Mouse (Mus musculus) forebrain, postnatal 0 days (tissue): ENCODE measurements around the gene Lat2. TPM values are rescaled to one million over a fixed set of nuclear protein-coding genes. Genes with fewer than 3 reads are reported as not detected.

Experiments used
- ATAC-seq: fragments of 200-750 bp; cut with Nextera tagmentation; 2 replicates; pipeline ENCODE4 v1.8.0; 2017; ENCODE audit warnings: mild to moderate bottlenecking, moderate library complexity
- DNase-seq: peaks from one replicate; pipeline ENCODE4 v3.0.0-alpha.2; 2015
- H3K27ac ChIP-seq: fragments of 300-500 bp; sonication (generic); 2 replicates; pipeline ENCODE4 v1.5.1; 2014; ENCODE audit warnings: low read depth, mild to moderate bottlenecking, antibody characterized with exemption, low read length, moderate library complexity, mixed read lengths
- H3K27me3 ChIP-seq: fragments of 300-500 bp; sonication (generic); 2 replicates; pipeline ENCODE4 v1.6.1; 2014; ENCODE audit warnings: mild to moderate bottlenecking, low read length, mixed read lengths; ENCODE audit not compliant: insufficient read depth
- H3K36me3 ChIP-seq: fragments of 300-500 bp; sonication (generic); 2 replicates; pipeline ENCODE4 v1.6.1; 2014; ENCODE audit warnings: mild to moderate bottlenecking, moderate library complexity; ENCODE audit not compliant: insufficient read depth
- H3K4me1 ChIP-seq: fragments of 300-500 bp; sonication (generic); 2 replicates; pipeline ENCODE4 v1.6.1; 2014; ENCODE audit warnings: antibody characterized with exemption; ENCODE audit not compliant: insufficient read depth
- H3K4me2 ChIP-seq: fragments of 300-500 bp; sonication (generic); 2 replicates; pipeline ENCODE4 v1.6.1; 2014; ENCODE audit warnings: low read depth, mild to moderate bottlenecking, moderate library complexity
- H3K4me3 ChIP-seq: fragments of 300-500 bp; sonication (generic); 2 replicates; pipeline ENCODE4 v1.5.1; 2014; ENCODE audit warnings: low read depth, low read length, mixed read lengths
- H3K9ac ChIP-seq: fragments of 300-500 bp; sonication (generic); 2 replicates; pipeline ENCODE4 v1.6.1; 2014; ENCODE audit warnings: mild to moderate bottlenecking
- H3K9me3 ChIP-seq: fragments of 300-500 bp; sonication (generic); 2 replicates; pipeline ENCODE4 v1.6.1; 2016; ENCODE audit warnings: low read length
- CTCF ChIP-seq: sonication (generic); IDR thresholded peaks from 2 replicates; pipeline ENCODE4 v1.5.1; 2016; ENCODE audit warnings: antibody characterized with exemption, control low read depth, low read depth
- WGBS: fragments of 180-500 bp; shearing (Covaris S2); extraction: QIAGEN DNeasy Blood & Tissue Kit; methylation state at CpG from one replicate; pipeline ENCODE4 v1.1.7; 2014; 5-methylcytosine and 5-hydroxymethylcytosine counted together
- microRNA-seq, 2 experiments: library from miRNA; unstranded; fragments of <30 nt; microRNA quantifications; one replicate each; pipeline ENCODE4; 2016
- polyA plus RNA-seq: library from polyadenylated mRNA; unstranded; fragments of >200 nt; fragmentation: Nextera tagmentation; extraction: Ambion mirVana; gene quantifications from 2 replicates; pipeline ENCODE4 v1.2.1, GENCODE M21; 2015
- total RNA-seq: library from RNA; depleted of rRNA; stranded (reverse); fragments of >200 nt; gene quantifications from 2 replicates; pipeline ENCODE4 v1.2.3, GENCODE M21; 2014; rRNA removed

Lat2 gene
- total and polyA plus RNA-seq, 2 experiments from 2014 or later = 1.8 to 2.5 TPM

DNA sequence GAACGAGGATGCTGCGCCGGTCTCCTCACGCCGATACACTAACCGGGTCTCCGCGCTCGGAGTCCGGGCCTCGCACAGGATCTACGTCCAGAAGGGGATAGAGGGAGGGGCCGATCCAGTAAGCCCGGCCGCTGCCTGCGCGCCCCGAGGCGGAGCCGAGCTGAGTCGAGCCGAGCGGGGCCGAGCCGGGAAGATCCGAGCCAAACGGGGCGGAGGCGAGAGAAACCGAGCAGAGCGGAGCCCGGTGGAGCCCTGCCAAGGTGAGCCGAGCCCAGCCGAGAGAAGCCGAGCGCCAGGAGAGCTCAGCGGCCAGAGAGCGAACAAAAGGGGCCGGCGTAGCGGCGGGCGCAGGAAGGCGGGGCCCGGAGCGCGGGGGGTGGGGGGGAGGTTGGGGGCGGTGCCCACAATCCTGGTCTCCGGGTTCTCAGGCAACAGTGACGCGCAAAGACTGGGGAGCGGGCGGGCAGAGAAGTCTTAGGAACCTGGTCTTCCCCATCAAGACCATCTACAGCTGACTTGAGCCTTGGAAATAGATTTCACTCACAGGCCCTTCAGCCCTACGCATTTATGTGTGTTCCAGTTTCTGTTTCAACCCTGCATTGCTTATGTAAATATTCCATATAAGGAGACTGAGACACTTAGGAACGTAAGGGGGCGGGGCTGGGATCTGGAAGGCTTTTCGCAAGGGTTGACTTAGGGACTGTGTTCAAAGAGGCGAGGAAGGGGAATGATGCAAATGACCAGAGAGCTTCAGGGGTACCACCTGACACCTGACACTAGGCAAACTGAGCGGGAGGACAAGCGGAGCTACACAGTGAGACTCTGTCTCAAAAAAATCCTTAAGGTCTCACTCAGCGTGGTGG is 62.5 kb downstream of the Lat2 start, which contains the start of gene Clip2:
TSS of gene Clip2 (minus strand) at position 325 of the 863 bp plus-strand sequence.
- peak; percentile 44 for TF ChIP-seq CTCF
- WGBS = under 1% methylated on average over 61 of the region's 61 CpGs
- DNase-seq (peak; percentile 99), ATAC-seq (peak; percentile 95)
- peak within 1 kb of the TSS; percentile 96 for H3K4me3 ChIP-seq
- H3K4me2 ChIP-seq = peak within 1 kb of the TSS; percentile 85
- no peaks in the 10 kb centered on the region for H3K9me3 ChIP-seq
- H3K27ac ChIP-seq = peak within 1 kb of the TSS; percentile 99
- no peaks in the 10 kb centered on the region for H3K27me3 ChIP-seq
- peaks cover 5% of the 10 kb centered on the region; the same call in 1 of the 2 replicates for H3K4me1 ChIP-seq
- H3K36me3 ChIP-seq = no peaks in the 10 kb centered on the region; the same call in 1 of the 2 replicates
- peak within 1 kb of the TSS; percentile 97 for H3K9ac ChIP-seq

DNA sequence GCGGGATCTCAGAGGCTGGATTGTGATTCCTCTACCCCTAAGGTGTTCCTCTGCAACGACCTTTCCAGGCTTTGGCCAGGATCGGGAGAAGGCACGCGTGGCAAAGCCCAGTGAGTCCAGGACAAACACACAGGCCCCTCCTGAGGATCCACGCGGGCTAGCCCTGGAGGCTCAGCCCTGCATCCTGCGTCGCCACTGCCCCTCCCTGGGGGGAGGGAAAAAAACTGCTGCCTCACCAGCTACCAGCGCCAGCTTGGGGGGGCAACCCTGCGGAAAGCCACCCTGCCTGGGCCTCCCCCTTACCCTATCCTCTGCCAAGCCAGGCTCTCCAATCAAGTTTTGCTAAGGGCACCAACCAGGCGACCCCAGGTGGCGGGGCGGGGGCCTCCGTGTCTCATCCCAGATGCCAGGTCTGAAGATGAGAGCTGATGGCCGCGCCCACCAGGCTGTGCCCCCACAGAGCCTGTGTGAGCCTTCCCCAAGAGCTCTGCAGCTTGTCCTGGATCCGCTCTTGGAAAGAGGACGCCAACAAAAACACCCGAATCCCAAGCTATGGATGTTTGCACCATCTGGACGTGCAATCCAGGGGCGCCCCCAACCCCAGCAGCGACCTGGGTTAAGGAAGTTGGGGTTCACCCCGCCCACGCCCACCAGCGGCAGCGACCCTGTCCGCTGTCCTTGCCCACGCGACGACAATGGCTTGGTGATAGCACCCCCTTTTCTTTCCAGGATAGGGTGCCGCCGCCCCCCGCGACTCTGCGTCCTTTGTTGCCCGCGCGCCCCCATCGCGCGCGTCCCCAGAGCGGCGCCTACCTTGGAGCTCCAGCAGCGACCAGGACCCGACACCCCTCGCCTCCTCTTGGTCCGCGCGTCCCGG is 63.4 kb downstream of the Lat2 start:
- peak; percentile 12; the same call in 1 of the 2 replicates for TF ChIP-seq CTCF
- ATAC-seq (peak; percentile 59), DNase-seq (peak; percentile 76)
- Histone ChIP-seq H3K9me3 (no peaks in the 10 kb centered on the region), H3K27ac (peak overlapping the region; percentile 99), H3K36me3 (no peaks in the 10 kb centered on the region; the same call in 1 of the 2 replicates), H3K4me1 (peaks cover 8% of the 10 kb centered on the region), H3K27me3 (no peaks in the 10 kb centered on the region), H3K4me3 (peak overlapping the region; percentile 96), H3K4me2 (peak overlapping the region; percentile 85), H3K9ac (peak overlapping the region; percentile 97)
- WGBS = 1% methylated on average over 52 of the region's 52 CpGs

DNA sequence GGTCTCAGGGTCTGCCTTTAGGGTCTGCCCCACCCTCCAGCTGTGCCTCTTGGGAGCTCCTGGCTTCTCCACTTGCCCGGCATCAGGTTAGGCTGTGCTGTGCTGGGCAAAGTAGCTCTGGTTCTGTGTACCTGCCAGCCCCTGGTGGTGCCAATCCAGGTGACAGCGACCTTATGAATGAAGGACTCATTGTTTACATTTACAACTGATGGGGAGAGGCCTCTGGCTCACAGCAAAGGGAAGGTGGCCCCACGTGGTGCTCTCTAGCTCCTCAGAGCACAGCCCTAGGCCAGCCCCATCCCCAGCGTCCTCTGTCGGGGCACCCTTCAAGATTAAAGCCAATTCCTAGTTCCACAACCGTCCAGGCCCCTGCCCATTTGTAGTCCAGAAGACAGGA is 64.0 kb downstream of the Lat2 start:
- Histone ChIP-seq H3K9ac (peak overlapping the region; percentile 97), H3K36me3 (no peaks in the 10 kb centered on the region; the same call in 1 of the 2 replicates), H3K27ac (peak overlapping the region; percentile 99), H3K27me3 (no peaks in the 10 kb centered on the region), H3K4me3 (peak overlapping the region; percentile 96), H3K9me3 (no peaks in the 10 kb centered on the region), H3K4me1 (peaks cover 8% of the 10 kb centered on the region), H3K4me2 (peak overlapping the region; percentile 85)
- 6% methylated on average over 6 of the region's 6 CpGs for WGBS
- no peak for TF ChIP-seq CTCF
- DNase-seq (no peak), ATAC-seq (no peak)

Small RNAs within 50 kb of the gene (microRNA-seq; reads per million reads assigned to microRNA genes)
- gene Mir7228 = 0 reads per million in 2 experiments

Other genes starting within 250 kb of the Lat2 start
- gene Gtf2ird1, start 158.3 kb downstream of the Lat2 start, total RNA-seq = 33.9 and 47.1 TPM in 2 replicates
- 41.2 and 53.6 TPM in 2 replicates for gene Gtf2ird1, start 158.3 kb downstream of the Lat2 start, polyA plus RNA-seq
- gene Clip2, start 62.6 kb downstream of the Lat2 start, total RNA-seq = 162 and 164 TPM in 2 replicates
- gene Clip2, start 62.6 kb downstream of the Lat2 start, polyA plus RNA-seq = 12.7 and 14.5 TPM in 2 replicates
- not detected in 2 replicates for gene Syna, start 54.9 kb downstream of the Lat2 start, total RNA-seq
- 0.55 and 0.97 TPM in 2 replicates for gene Syna, start 54.9 kb downstream of the Lat2 start, polyA plus RNA-seq
- gene Rfc2, start 33.7 kb downstream of the Lat2 start, total RNA-seq = 68.9 and 97.5 TPM in 2 replicates
- 150 and 160 TPM in 2 replicates for gene Rfc2, start 33.7 kb downstream of the Lat2 start, polyA plus RNA-seq
- 498 and 525 TPM in 2 replicates for gene Eif4h, start 24.5 kb upstream of the Lat2 start, total RNA-seq
- gene Eif4h, start 24.5 kb upstream of the Lat2 start, polyA plus RNA-seq = 315 and 343 TPM in 2 replicates
- 41.3 and 44.5 TPM in 2 replicates for gene Limk1, start 73.6 kb upstream of the Lat2 start, total RNA-seq
- gene Limk1, start 73.6 kb upstream of the Lat2 start, polyA plus RNA-seq = 9.3 and 11.4 TPM in 2 replicates
- gene Eln, start 132.3 kb upstream of the Lat2 start, total RNA-seq = 21.9 and 45.1 TPM in 2 replicates
- 19.1 and 25.7 TPM in 2 replicates for gene Eln, start 132.3 kb upstream of the Lat2 start, polyA plus RNA-seq